Mouse (Mus musculus): ENCODE data around the gene Resp18.

DNA sequence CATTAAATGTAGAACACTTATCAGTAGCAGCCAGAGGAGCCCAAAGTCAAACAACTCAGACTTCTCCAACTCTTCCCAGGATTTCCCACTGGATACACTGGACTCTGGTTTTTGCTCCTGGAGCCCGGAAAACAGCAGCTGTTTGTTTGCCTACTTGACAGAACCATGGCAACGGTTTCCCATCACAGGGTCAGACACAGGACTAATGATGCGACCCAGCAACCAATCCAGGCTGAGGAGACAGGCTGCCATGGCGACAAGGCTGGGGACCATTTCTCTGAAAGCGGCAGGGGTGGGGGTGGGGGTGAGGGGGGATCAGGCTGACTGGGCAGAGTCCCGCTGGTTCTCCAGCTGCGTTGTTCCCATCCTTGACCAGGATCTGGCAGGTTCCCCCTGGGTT, 11.2 kb upstream of the Resp18 start:
- TF ChIP-seq CTCF (IDR thresholded peaks at IDR 0.05; ENCODE audit: control insufficient read depth, insufficient read depth, low read length) (no peak), POLR2A (IDR thresholded peaks at IDR 0.05; ENCODE audit: borderline replicate concordance, control insufficient read depth, low read depth, low read length) (no peak)

All from bone marrow, adult 2 months (tissue).